Mouse (Mus musculus) midbrain, embryonic 13.5 days (tissue): Measurements from ENCODE around the gene Gpx3. TPM values are rescaled to one million over a fixed set of nuclear protein-coding genes. Genes with fewer than 3 reads are reported as not detected.

Experiments
- ATAC-seq: fragments of 200-750 bp; cut with Nextera tagmentation; 2 replicates; pipeline ENCODE4 v1.8.0; 2017; ENCODE audit warnings: mild to moderate bottlenecking, moderate TSS enrichment, moderate library complexity
- H3K27ac ChIP-seq: fragments of 300-500 bp; sonication (generic); 2 replicates; pipeline ENCODE4 v1.5.1; 2015; ENCODE audit warnings: inconsistent platforms, mild to moderate bottlenecking, moderate library complexity
- H3K27me3 ChIP-seq: fragments of 300-500 bp; sonication (generic); 2 replicates; pipeline ENCODE4 v1.6.1; 2015; ENCODE audit warnings: mild to moderate bottlenecking, inconsistent platforms
- H3K36me3 ChIP-seq: fragments of 300-500 bp; sonication (generic); 2 replicates; pipeline ENCODE4 v1.6.1; 2015; ENCODE audit warnings: mild to moderate bottlenecking, inconsistent platforms
- H3K4me1 ChIP-seq: fragments of 300-500 bp; sonication (generic); replicated peaks from 2 replicates; pipeline ENCODE4 v1.6.1; 2015; ENCODE audit warnings: inconsistent platforms
- H3K4me2 ChIP-seq: fragments of 300-500 bp; sonication (generic); replicated peaks from 2 replicates; pipeline ENCODE4 v1.6.1; 2015; ENCODE audit warnings: moderate library complexity, mild to moderate bottlenecking, inconsistent platforms
- H3K4me3 ChIP-seq: fragments of 300-500 bp; sonication (generic); replicated peaks from 2 replicates; pipeline ENCODE4 v1.5.1; 2015; ENCODE audit warnings: mild to moderate bottlenecking, inconsistent platforms
- H3K9ac ChIP-seq: fragments of 300-500 bp; sonication (generic); replicated peaks from 2 replicates; pipeline ENCODE4 v1.6.1; 2015; ENCODE audit warnings: mild to moderate bottlenecking, inconsistent platforms
- H3K9me3 ChIP-seq: fragments of 300-500 bp; sonication (generic); 2 replicates; pipeline ENCODE4 v1.6.1; 2016; ENCODE audit warnings: mild to moderate bottlenecking, inconsistent platforms
- WGBS: fragments of 180-500 bp; shearing (Covaris S2); methylation state at CpG from one replicate; pipeline ENCODE4 v1.1.7; 2015; 5-methylcytosine and 5-hydroxymethylcytosine counted together
- polyA plus RNA-seq: library from polyadenylated mRNA; unstranded; fragments of >200 nt; fragmentation: Nextera tagmentation; extraction: Ambion mirVana; gene quantifications from 2 replicates; pipeline ENCODE4 v1.2.1, GENCODE M21; 2015

The Gpx3 gene
- polyA plus RNA-seq, 1 experiment from 2014 or later: 19.6 TPM

DNA sequence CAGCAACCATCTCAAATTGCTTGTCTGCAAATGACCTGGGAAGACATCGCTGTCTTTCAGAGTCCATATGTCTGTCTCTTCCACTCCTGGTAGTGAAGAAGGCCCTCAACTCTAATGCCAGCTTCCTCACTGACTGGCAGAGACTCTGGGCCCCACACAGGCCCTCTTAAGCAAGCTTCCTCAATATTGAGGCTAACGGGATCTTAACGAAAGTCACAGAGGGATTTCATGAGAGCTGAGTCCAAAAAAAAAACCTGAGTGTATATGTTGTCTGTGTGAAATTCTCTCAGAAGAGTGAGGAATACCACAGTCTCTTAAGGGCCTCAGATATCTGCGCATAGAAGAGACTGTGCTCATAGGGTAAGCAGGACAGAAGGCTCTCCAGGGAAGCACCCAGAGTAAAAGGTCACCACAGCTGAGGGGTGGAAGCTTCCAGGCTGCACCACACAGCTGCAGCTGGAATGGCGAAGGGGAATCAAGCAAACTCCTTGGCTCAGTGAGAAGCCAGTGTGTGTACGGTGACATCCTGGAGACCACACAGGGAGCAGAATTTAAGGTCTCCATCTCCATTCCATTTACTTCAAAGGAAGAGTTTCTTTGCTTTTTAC is 18.8 kb downstream of the Gpx3 start:
- WGBS: 93% methylated on average over 6 of the region's 6 CpGs
- peaks cover 82% of the 10 kb centered on the region for H3K36me3 ChIP-seq
- no peaks in the 10 kb centered on the region for H3K4me1 ChIP-seq
- ATAC-seq: no peak
- no peak overlapping the region for H3K9ac ChIP-seq
- no peak overlapping the region for H3K27ac ChIP-seq
- H3K4me3 ChIP-seq: no peak overlapping the region
- no peaks in the 10 kb centered on the region for H3K27me3 ChIP-seq
- no peak overlapping the region for H3K4me2 ChIP-seq
- H3K9me3 ChIP-seq: no peaks in the 10 kb centered on the region

- no peak overlapping the region for H3K4me3 ChIP-seq
- H3K4me2 ChIP-seq: no peak overlapping the region
- peaks cover 84% of the 10 kb centered on the region for H3K36me3 ChIP-seq
- no peaks in the 10 kb centered on the region for H3K9me3 ChIP-seq
- H3K4me1 ChIP-seq: no peaks in the 10 kb centered on the region
- ATAC-seq: no peak
- WGBS: 54% methylated on average over 7 of the region's 7 CpGs
- H3K9ac ChIP-seq: no peak overlapping the region
- no peak overlapping the region for H3K27ac ChIP-seq
- H3K27me3 ChIP-seq: no peaks in the 10 kb centered on the region
These were observed 19.5 kb downstream of the Gpx3 start for GRCm38 (mm10) chr11:54921798-54922197.

DNA sequence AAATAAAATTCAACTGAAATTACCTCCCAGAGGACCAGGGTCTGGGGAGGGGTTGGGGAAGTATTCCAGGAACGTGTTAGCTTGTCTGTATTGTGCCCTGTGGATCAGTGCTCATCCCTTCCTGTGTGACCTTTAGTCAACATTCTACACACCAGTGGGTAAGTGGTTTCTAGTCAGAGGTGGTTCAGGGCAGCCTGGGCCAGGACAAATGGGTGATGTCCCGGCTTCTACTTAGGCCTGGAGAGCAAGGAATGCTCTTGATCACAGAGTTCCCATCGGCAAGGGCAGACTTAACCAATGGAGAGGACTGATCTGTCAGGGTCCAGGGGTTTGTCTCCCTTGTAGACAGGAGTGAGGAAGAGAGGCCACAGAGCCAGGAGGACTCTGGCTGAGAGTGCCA is 20.2 kb downstream of the Gpx3 start:
- no peak overlapping the region for H3K4me3 ChIP-seq
- H3K4me1 ChIP-seq: no peaks in the 10 kb centered on the region
- H3K9me3 ChIP-seq: no peaks in the 10 kb centered on the region
- H3K9ac ChIP-seq: no peak overlapping the region
- no peak overlapping the region for H3K27ac ChIP-seq
- ATAC-seq: no peak
- no peaks in the 10 kb centered on the region for H3K27me3 ChIP-seq
- 90% methylated on average over 3 of the region's 3 CpGs for WGBS
- H3K36me3 ChIP-seq: peaks cover 78% of the 10 kb centered on the region
- H3K4me2 ChIP-seq: no peak overlapping the region

DNA sequence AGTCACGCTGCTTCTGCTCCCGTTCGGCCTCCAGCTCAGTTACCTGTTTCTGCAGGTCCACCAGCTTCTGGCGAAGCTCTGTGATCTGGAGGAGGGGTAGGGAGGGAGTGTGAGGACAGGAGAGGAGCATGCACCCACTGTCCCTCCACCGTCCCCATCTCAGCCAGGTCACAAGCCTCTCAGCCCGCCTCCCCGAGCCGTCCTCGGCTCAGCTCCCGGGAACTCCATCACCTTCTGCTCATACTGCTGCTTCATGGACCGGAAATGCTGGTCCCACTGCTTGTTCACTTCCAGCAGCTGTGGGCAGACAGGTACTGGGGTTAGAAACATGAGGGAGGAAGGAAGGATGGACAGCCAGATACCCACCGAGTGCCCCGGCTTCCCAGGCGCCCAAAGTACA is 21.9 kb downstream of the Gpx3 start:
- Histone ChIP-seq H3K27ac (no peak overlapping the region), H3K9me3 (no peaks in the 10 kb centered on the region), H3K4me2 (no peak overlapping the region), H3K9ac (no peak overlapping the region), H3K4me3 (no peak overlapping the region), H3K36me3 (peaks cover 76% of the 10 kb centered on the region), H3K4me1 (no peaks in the 10 kb centered on the region), H3K27me3 (no peaks in the 10 kb centered on the region)
- WGBS: 93% methylated on average over 14 of the region's 14 CpGs
- ATAC-seq: no peak

- Histone ChIP-seq H3K27ac (no peak overlapping the region), H3K9ac (no peak overlapping the region), H3K9me3 (no peaks in the 10 kb centered on the region), H3K27me3 (no peaks in the 10 kb centered on the region), H3K4me3 (no peak overlapping the region), H3K4me2 (no peak overlapping the region), H3K36me3 (peaks cover 60% of the 10 kb centered on the region), H3K4me1 (0 out of 2 replicates have a peak, but pooled peaks cover 2% of the 10 kb centered on the region)
- WGBS: 84% methylated on average over 14 of the region's 14 CpGs
- peak; percentile 62; the same call in 1 of the 2 replicates for ATAC-seq
These were observed 25.3 kb downstream of the Gpx3 start for GRCm38 (mm10) chr11:54927346-54928140.

- H3K9ac ChIP-seq: no peak overlapping the region
- H3K4me2 ChIP-seq: no peak overlapping the region
- peaks cover 55% of the 10 kb centered on the region for H3K36me3 ChIP-seq
- 91% methylated on average over 3 of the region's 3 CpGs for WGBS
- ATAC-seq: 0 out of 2 replicates have a peak, but pooled peaks have one; percentile 14
- no peaks in the 10 kb centered on the region for H3K27me3 ChIP-seq
- H3K4me3 ChIP-seq: no peak overlapping the region
- 0 out of 2 replicates have a peak, but pooled peaks cover 2% of the 10 kb centered on the region for H3K4me1 ChIP-seq
- H3K27ac ChIP-seq: no peak overlapping the region
- H3K9me3 ChIP-seq: no peaks in the 10 kb centered on the region
These were observed 26.0 kb downstream of the Gpx3 start for GRCm38 (mm10) chr11:54928219-54928618.

- peaks cover 54% of the 10 kb centered on the region for H3K36me3 ChIP-seq
- H3K4me2 ChIP-seq: no peak overlapping the region
- no peak overlapping the region for H3K9ac ChIP-seq
- H3K4me3 ChIP-seq: no peak overlapping the region
- H3K27ac ChIP-seq: no peak overlapping the region
- no peaks in the 10 kb centered on the region for H3K27me3 ChIP-seq
- no peak for ATAC-seq
- 0 out of 2 replicates have a peak, but pooled peaks cover 2% of the 10 kb centered on the region for H3K4me1 ChIP-seq
- H3K9me3 ChIP-seq: no peaks in the 10 kb centered on the region
- 83% methylated on average over 7 of the region's 7 CpGs for WGBS
These were observed 26.6 kb downstream of the Gpx3 start for GRCm38 (mm10) chr11:54928886-54929285.

GRCm38 (mm10) chr11:54929290-54929689 is 27.0 kb downstream of the Gpx3 start:
- no peaks in the 10 kb centered on the region for H3K27me3 ChIP-seq
- WGBS: 96% methylated on average over 6 of the region's 6 CpGs

DNA sequence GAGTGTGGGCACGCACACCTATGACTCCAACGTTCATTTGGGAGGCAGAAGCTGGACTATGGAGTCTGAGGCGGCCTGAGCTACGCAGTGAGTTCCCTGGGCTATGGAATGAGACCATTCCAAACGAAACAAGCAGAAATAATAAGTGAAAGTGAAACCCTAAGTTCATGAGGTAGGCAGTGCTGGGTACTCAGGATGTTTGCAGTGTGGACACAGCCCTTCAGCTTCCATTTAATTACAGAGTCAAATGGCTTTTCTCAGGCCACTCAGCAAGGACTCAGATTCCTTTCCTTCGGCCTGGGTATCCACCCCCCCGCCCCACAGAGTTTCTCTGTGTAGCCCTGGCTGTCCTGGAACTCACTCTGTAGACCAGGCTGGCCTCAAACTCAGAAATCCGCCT is 27.5 kb downstream of the Gpx3 start:
- no peak for ATAC-seq
- WGBS: 85% methylated on average over 8 of the region's 8 CpGs
- peaks cover 49% of the 10 kb centered on the region for H3K36me3 ChIP-seq

More at GRCm38 (mm10) chr11:54929290-54929689, 27.0 kb downstream of the Gpx3 start:
- Histone ChIP-seq H3K4me3 (no peak overlapping the region), H3K4me2 (no peak overlapping the region), H3K27ac (no peak overlapping the region), H3K4me1 (0 out of 2 replicates have a peak, but pooled peaks cover 2% of the 10 kb centered on the region), H3K9me3 (no peaks in the 10 kb centered on the region), H3K9ac (no peak overlapping the region), H3K36me3 (peaks cover 53% of the 10 kb centered on the region)
- ATAC-seq: no peak

DNA sequence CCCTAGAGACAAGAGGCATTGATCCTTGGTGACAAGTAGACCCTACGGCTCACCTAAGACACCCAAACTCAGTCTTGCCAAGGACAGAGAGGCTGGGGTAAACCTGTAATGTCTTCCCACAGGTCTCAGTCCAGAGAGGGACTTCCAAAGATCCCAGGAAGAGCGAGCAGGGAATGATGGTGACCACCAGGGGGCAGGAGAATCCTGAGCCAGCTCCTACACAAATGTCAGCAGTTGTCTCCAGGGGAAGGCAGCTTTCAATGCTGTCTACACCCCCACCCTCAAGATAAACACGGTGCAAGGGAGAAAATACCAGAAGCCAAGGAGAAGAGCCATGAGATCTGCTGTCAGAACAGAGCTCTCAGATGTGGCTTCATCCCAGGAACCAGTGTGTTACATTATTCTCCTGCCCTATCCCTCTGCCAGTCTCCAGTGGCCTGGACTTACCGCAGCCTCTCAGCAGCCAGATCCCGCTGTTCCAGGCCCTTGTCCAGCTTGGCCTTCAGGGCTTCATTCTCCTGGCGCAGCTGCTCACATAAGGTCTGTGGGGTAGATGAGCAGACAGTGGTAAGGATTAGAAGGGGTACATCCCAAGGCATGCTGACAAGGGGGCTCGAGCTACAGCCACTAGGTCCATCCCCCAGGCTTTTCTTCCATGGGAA is 28.2 kb downstream of the Gpx3 start:
- Histone ChIP-seq H3K4me2 (no peak overlapping the region), H3K4me3 (no peak overlapping the region), H3K9ac (no peak overlapping the region), H3K36me3 (peaks cover 45% of the 10 kb centered on the region), H3K9me3 (no peaks in the 10 kb centered on the region), H3K4me1 (0 out of 2 replicates have a peak, but pooled peaks cover 2% of the 10 kb centered on the region), H3K27ac (0 out of 2 replicates have a peak overlapping the region, but pooled peaks have one; percentile 9), H3K27me3 (no peaks in the 10 kb centered on the region)
- no peak for ATAC-seq
- WGBS: 70% methylated on average over 7 of the region's 7 CpGs

More for the DNA sequence above, 27.5 kb downstream of the Gpx3 start:
- Histone ChIP-seq H3K4me2 (no peak overlapping the region), H3K9me3 (no peaks in the 10 kb centered on the region), H3K27ac (no peak overlapping the region), H3K9ac (no peak overlapping the region), H3K4me1 (0 out of 2 replicates have a peak, but pooled peaks cover 2% of the 10 kb centered on the region), H3K4me3 (no peak overlapping the region), H3K27me3 (no peaks in the 10 kb centered on the region)

DNA sequence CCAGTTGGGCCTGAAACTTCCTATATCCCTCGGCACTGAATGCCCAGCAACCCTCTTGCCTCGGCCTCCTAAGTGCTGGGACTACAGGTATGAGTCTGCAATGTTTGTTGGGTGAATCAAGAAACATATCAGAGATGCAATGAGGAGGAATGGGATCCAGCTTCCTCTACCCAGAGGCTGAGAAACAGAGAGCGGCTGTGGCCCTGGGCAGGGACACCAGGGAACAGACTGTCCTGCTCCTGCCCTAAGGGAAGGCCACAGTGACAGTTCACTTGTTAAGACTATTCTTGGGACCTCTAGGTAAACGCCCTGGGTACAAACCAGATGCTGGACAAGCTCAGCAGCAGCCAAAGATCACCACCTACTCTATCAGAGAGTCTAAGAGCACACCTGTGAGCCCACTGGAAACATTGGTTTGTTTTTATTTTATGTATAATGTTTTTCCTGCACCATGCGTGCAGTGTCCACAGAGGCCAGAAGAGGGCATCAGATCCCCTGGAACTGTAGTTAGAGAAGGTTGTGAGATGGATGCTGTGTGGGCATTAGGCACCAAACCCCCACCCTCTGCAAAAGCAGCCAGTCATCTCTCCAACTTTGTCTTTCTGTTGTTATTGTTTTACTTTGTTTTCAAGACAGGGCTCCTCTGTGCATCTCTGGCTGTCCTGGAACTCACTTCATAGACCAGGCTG is 29.3 kb downstream of the Gpx3 start:
- peaks cover 40% of the 10 kb centered on the region for H3K36me3 ChIP-seq
- peaks cover 11% of the 10 kb centered on the region for H3K4me1 ChIP-seq
- 58% methylated on average over 5 of the region's 5 CpGs for WGBS
- H3K9me3 ChIP-seq: no peaks in the 10 kb centered on the region
- no peak overlapping the region for H3K27ac ChIP-seq
- no peak for ATAC-seq
- H3K27me3 ChIP-seq: no peaks in the 10 kb centered on the region
- H3K4me3 ChIP-seq: no peak overlapping the region
- H3K9ac ChIP-seq: no peak overlapping the region
- no peak overlapping the region for H3K4me2 ChIP-seq
